Mouse (Mus musculus): ENCODE data around the gene Kcnk3.

DNA sequence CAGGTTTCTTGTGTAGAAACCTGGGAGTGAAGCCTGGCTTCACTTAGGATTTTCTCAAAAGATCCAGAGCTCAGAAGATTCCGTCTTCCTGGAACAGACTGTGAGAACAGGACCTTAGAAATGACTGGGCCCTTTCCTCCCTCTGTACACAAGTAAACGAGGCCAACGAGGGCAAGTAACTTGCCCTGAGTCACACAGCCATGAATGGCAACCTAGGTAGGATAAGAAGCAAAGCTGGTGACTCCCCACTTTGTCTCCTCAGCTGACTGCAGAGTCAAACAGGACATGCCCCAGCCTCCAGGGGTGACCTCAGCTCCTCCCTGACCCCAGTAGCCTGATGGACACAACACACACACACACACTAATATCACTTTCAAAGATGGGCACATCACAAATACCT is 37.4 kb downstream of the Kcnk3 start:
- TF ChIP-seq CTCF (IDR thresholded peaks at IDR 0.05; ENCODE audit: low read depth), result no peak
- no peak for TF ChIP-seq EP300 (IDR thresholded peaks at IDR 0.05; ENCODE audit: low read depth)

All from liver, postnatal 0 days (tissue).